Mouse (Mus musculus): ENCODE results near the gene Ino80.
A peak's percentile ranks its signal among the peaks of the same experiment; 100 is the strongest.

Gene Ino80

DNA sequence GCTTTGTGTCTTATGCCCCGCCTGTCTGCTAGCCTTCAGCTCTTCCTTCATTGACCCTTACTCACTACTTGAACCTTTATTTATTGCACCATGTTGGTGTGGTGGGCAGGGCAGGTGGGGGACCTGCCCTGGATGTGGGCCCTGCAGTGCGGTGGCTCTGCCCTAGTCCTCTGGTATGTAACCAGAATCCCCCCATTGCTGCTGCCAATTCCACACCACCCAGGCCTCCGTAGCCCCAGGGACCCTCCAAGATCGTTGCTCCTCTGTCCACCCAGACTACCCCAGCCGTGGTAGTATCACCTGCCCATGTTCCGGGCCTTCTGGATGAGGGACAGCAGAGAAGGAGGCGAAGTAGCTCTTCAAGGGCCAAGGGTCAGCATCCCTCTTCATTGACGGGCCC is 123.8 kb downstream of the Ino80 start:
- DNase-seq (ENCODE audit: low read depth) = no peak

DNA sequence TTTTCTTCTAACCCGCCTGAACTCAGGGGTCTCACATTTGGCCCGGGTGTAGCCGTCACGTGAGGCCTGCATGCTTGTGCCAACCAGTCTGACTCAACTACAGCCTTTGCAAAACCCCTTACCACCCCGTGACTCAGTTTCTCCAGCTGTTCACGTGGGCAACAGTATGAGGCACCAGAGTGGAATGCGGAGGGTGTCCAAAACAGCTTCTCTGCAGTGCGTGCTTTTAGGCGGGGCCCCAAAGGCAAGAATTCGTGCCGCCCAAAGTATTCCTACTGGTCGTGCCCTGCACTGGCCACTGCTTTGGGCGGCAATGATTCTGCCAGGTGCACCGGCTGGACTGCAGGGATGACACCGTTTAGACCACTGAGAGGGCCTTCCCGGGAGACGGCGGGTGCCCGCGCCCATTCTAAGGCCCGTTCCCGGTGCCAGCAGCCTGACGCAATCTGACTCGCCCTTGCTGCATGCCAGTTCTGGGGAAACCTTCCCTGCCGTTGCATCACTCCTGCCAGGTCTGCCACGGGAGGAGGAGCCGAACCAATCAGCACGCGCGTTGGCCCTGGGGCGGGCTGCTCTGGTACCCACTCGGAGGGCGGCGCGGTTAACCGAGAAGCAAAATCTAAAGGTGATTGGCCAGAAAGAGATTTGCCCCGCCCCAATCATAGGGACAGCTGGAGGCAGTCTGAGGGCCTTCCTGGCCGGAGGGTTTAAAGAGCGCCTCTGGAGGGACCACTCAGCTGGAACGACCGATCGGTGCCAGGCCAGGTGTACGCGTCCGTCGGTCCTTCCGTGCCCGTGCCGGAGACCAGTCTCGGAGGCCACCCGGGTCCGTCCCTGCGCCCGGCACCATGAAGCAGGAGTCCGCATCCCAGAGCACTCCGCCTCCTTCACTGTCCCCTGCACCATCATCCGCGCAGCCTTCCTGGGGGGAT is 126.7 kb downstream of the Ino80 start, which contains the start of gene Chac1:
Gene Chac1, plus strand, starts transcription at position 675 of the 932 bp plus-strand sequence.
- peak; percentile 72 for DNase-seq (ENCODE audit: low read depth)

DNA sequence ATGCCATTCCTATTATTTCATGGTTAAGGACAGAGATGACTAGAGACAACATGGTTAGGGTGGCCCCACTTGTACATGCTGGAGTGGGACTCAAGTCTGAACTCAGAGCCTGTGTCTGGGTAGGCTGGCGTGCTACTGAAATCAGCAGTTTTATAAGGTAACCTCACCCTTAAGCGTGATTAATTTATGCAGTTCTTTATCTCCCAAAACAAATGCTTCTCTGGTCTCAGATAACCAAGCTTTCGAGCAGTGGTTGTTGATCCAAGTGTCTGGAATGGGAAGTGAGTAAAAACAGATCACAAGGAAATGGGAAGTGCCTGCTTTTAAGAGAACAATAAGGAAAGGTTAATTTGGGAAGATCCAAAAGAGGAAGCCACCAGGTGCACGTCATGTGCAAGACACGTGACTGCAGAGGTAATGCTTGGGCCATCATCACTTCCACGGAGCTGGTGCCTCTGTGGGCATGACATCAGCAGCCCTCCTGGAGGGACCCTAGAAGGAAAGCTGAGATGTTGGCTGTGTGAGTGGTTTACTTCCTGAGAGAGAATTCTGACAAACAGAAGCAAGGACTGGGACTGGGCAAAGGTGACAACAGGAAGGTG is 132.8 kb downstream of the Ino80 start:
- DNase-seq (ENCODE audit: low read depth) = no peak

DNA sequence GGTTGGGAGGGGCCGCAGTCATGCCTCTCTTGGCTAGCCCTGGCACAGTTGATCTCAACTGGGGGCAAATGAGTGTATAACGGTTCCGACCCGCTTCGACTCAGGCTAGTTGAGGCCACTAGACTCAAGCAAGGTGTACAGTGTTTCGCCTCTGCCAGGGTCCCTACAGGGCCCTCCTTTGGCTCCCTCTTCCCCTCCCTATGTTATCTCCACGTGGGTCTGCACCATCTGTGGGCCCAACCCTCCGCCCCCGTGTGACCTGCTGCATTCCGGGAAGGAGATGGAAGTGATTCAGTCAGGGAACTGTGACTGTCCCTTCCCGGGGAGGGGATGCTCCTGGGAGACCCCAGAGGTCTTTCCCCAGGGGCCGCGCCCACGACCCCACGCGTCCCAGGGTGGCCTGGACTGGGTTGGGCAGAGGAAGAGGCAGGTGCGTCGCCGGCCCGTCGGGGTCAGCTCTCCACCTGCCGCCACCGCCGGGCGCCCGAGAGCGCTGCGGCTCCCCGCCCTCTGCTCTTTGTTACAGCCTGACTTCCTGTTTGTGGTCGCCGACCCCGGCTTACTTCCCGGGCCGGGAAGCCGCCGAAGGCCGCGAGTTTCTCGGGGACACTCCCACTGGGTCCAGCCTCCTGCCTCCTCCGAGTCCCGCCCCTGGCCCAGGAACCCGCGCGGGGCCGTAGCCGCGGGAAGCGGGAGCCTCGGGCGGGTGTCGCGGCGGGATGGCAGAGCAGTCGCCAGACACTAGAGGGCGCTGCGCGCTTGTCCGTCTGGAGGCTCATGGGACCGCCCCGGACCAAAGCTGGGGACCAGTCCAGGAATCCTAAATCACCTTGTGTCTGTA is 139.8 kb downstream of the Ino80 start:
- DNase-seq (ENCODE audit: low read depth) = no peak

- DNase-seq (ENCODE audit: low read depth) = no peak
Observed at GRCm38 (mm10) chr2:119336470-119336869, 141.0 kb downstream of the Ino80 start.

GRCm38 (mm10) chr2:119336002-119336401 is 141.5 kb downstream of the Ino80 start:
- DNase-seq (ENCODE audit: low read depth) = no peak

GRCm38 (mm10) chr2:119335535-119335934 is 142.0 kb downstream of the Ino80 start:
- no peak for DNase-seq (ENCODE audit: low read depth)

- no peak for DNase-seq (ENCODE audit: low read depth)
Observed at GRCm38 (mm10) chr2:119334964-119335525, 142.4 kb downstream of the Ino80 start.

DNA sequence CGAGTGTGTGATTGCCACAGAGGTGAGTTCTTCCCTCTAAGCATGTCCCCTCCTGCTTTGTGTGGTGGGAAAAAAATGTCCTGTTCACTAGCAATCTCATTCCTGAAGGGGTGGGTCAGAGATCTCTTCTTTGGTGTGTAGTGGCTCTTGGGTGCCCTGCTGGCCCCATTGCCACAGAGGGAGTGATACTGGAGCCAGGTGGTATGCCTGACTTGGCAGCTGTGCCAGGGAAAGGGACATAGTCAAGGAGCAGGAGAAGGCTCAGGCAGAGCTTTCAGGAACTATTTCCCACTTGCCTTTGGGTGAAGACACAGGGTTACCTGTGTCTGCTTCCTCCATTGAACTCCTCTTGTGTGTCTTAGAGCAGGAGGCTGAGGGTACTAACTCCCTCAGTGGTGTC is 143.4 kb downstream of the Ino80 start:
- no peak for DNase-seq (ENCODE audit: low read depth)

- DNase-seq (ENCODE audit: low read depth) = no peak
Observed at GRCm38 (mm10) chr2:119332177-119332661, 145.3 kb downstream of the Ino80 start.

- no peak for DNase-seq (ENCODE audit: low read depth)
Observed at GRCm38 (mm10) chr2:119330795-119331194, 146.7 kb downstream of the Ino80 start.

- no peak for DNase-seq (ENCODE audit: low read depth)
Observed at GRCm38 (mm10) chr2:119329123-119329817, 148.2 kb downstream of the Ino80 start.

DNA sequence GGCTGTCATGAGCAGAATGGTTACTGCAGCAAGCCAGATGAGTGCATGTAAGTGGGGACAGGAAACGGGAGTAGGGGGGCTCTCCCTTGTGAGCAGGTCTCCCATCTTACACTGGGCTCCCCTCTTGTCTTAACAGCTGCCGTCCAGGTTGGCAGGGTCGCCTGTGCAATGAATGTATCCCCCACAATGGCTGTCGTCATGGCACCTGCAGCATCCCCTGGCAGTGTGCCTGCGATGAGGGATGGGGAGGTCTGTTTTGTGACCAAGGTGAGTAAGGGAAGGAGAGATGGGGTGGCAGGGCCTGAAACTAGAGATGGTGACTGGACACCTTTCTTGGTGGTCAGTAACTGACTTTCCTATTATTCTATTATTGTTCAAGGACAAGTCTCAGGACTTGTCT is 148.9 kb downstream of the Ino80 start:
- no peak for DNase-seq (ENCODE audit: low read depth)

DNA sequence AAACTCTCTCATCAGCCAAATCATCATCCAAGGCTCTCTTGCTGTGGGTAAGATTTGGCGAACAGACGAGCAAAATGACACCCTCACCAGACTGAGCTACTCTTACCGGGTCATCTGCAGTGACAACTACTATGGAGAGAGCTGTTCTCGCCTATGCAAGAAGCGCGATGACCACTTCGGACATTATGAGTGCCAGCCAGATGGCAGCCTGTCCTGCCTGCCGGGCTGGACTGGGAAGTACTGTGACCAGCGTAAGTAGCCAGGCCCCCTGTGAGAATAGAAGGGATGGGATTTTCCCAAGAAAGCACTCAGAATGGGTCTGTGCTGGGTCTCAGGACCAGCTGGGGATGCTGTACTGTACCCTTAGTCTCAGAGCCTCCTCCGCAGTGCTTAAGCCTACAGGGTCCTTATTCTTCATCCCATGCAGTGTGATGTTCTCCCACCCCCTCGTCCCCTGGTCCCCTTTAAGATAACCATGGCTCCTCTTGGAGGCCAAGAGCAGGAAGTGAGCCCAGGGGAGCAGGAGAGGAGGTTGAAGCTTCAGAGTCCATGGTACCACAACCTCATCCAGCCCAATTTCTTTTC is 149.5 kb downstream of the Ino80 start:
- no peak for DNase-seq (ENCODE audit: low read depth)

- DNase-seq (ENCODE audit: low read depth) = no peak
Observed at GRCm38 (mm10) chr2:119327102-119327480, 150.4 kb downstream of the Ino80 start.

- DNase-seq (ENCODE audit: low read depth) = no peak
Observed at GRCm38 (mm10) chr2:119326161-119327101, 151.1 kb downstream of the Ino80 start.

DNA sequence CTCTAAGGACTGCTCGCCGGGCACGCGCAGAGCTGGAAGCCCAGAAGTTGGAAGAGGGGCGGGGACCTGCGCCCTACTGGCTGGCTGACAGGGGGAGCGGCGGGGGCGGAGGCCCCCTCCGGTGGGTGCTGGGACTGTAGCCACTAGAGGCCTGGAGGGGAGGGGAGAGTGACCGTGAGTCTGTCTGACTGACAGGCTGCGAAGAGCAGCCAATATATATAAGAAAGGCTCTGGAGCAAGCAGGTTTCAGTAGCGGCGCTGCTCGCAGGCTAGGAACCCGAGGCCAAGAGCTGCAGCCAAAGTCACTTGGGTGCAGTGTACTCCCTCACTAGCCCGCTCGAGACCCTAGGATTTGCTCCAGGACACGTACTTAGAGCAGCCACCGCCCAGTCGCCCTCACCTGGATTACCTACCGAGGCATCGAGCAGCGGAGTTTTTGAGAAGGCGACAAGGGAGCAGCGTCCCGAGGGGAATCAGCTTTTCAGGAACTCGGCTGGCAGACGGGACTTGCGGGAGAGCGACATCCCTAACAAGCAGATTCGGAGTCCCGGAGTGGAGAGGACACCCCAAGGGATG is 151.8 kb downstream of the Ino80 start, which contains the start of gene Dll4:
Gene Dll4, plus strand, starts transcription at position 217 of the 576 bp plus-strand sequence.
- no peak for DNase-seq (ENCODE audit: low read depth)

DNA sequence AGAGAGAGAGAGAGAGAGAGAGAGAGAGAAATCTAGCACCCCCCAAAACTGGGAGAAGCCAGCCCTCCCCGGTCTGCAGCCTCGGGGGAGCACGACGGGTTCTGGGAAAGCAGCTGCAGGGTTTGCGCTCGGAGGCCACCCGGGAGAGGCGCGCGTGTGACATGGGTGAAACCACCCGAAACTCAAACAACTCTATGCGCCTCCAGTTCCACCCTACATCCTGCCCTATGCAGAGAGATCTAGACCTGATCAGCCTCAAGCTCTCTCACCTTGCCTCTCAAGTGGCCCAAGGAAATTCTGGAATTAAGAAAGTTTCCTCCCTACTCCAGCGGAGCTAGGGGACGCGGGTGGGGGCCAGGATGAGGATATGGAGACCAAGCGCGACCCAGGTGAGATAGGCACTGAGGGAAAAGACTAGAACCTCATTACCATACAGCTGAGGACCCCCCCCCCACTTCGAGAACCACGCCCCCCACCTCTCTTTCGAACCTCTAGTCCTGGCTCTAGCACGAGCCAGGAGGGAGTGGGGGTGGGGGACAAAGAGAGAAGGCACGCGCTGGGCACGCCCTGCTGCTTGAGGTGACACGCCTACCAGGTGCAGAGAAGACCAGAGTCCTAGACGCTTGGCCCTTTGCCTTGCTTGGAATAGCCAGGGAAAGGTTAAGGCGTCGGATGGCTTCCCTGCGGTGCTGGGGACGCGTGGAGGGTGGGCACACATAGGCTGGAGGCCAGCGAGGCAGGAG is 152.7 kb downstream of the Ino80 start:
- no peak for DNase-seq (ENCODE audit: low read depth)

Measured in c-Kit-positive CD71-negative TER-119-negative erythroid progenitor cells, embryonic 14.5 days (primary cell).